Mouse (Mus musculus): ENCODE measurements around the gene Col7a1.

DNA sequence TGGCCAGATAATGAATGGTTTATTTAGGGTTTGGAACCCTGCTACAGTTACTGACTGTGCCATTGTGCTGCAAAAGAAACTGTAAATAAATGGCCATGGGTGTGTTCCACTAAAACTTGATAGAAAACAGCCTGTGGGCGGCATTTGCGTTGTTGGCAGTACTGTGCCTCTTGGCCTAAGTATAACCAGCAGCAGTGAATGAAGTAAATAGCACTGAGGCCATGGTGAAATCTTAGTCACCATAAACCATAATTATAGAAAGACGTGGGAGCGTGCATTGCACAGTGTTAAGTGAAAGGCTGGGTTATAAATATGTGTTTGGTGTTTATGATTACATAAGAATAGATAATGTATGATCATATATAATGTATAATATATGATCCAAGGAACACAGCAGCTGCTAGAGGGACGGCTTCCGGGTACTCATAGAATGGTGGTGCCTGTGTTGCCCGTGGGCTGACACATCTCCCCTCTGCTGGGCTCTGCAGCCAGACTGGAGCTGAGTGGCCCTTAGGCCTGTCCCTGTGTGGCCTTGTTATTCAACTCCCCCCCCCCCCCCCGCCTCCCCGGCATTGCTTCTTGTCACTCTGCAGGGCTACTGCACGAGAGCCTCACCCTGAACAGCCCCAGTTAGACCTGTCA lies 55.7 kb downstream of the Col7a1 start:
- TF ChIP-seq CTCF (IDR thresholded peaks at IDR 0.05; ENCODE audit: borderline replicate concordance, control insufficient read depth, extremely low read depth, insufficient read depth, low read length, poor library complexity), result no peak
- TF ChIP-seq POLR2A (IDR thresholded peaks at IDR 0.05; ENCODE audit: control insufficient read depth, extremely low read depth, insufficient read depth, low read length, poor library complexity), result no peak

All from thymus, adult 2 months (tissue).